Mouse (Mus musculus) heart, adult 2 months (tissue): Measurements from ENCODE around the gene Stard13.

Source experiments
- CTCF ChIP-seq: fragments of 200-600 bp; IDR thresholded peaks from 2 replicates; pipeline ENCODE4 v1.8.1; 2022; ENCODE audit warnings: antibody characterized with exemption, mild to moderate bottlenecking, moderate library complexity
- EP300 ChIP-seq: fragments of 200-500 bp; IDR thresholded peaks from 2 replicates; pipeline ENCODE4 v1.6.1; 2011; ENCODE audit warnings: low read depth, low read length, control low read depth; ENCODE audit not compliant: insufficient read depth
- POLR2A ChIP-seq: fragments of 200-500 bp; IDR thresholded peaks from 2 replicates; pipeline ENCODE4 v1.6.1; 2011; ENCODE audit warnings: mild to moderate bottlenecking, low read depth, low read length, control low read depth; ENCODE audit not compliant: insufficient read depth

- TF ChIP-seq POLR2A (no peak), CTCF (no peak), EP300 (no peak)
Observed at GRCm38 (mm10) chr5:151231411-151231810, 2.2 kb downstream of the Stard13 start.
